Mouse (Mus musculus): Measurements from ENCODE around the gene Magea5. TPM values are rescaled to one million over a fixed set of nuclear protein-coding genes. Genes with fewer than 3 reads are reported as not detected.

Gene Magea5
- total RNA-seq (2023) = not detected

DNA sequence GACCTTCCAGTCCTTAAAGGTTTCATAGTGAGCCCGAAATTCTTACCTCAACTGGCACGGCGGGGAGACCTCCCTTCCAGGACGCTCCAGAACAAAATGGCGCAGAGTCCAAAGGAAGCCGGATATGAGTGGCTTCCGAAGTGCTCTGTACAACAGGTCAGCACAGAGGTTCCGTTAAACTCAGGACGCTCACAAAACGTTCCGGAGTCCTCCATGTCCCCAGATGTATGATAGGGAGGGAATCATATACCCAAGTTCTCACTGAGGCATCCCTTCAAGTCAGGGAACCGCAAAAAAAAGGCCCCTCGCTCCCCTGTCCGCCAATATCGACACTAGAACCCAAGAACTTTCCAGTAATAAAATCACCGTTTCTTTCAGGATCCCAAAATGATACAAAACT, at the start of gene Magea5:
TSS of gene Magea5 (minus strand) at position 101 of the 400 bp plus-strand sequence.

GRCm38 (mm10) chrX:155093566-155093965, 30.6 kb upstream of the Magea5 start, which contains the start of gene Magea2:
Gene Magea2, minus strand, starts transcription at chrX:155093666.

GRCm38 (mm10) chrX:155089693-155090092, 26.7 kb upstream of the Magea5 start, which contains the start of gene Magea1:
Gene Magea1, minus strand, starts transcription at chrX:155089793.

Other genes with a start within 250 kb of the Magea5 start
- not detected for gene Cldn34b1, start 172.9 kb downstream of the Magea5 start, total RNA-seq (2023)
- gene Magea6, start 127.2 kb downstream of the Magea5 start, total RNA-seq (2023) = not detected
- gene Magea3, start 113.6 kb downstream of the Magea5 start, total RNA-seq (2023) = not detected
- not detected for gene Magea8, start 67.3 kb downstream of the Magea5 start, total RNA-seq (2023)
- not detected for gene Magea1, start 26.6 kb upstream of the Magea5 start, total RNA-seq (2023)
- gene Magea2, start 30.5 kb upstream of the Magea5 start, total RNA-seq (2023) = not detected
- gene Cldn34b2, start 65.3 kb upstream of the Magea5 start, total RNA-seq (2023) = not detected
- gene Sat1, start 153.3 kb upstream of the Magea5 start, total RNA-seq (2023) = 182 TPM
- 35.5 TPM for gene Acot9, start 199.3 kb upstream of the Magea5 start, total RNA-seq (2023)